Mouse (Mus musculus) embryonic facial prominence, embryonic 10.5 days (tissue): ENCODE data around the gene Wdfy2. TPM values are rescaled to one million over a fixed set of nuclear protein-coding genes. Genes with fewer than 3 reads are reported as not detected.
A peak's percentile ranks its signal among the peaks of the same experiment; 100 is the strongest.
"Not testable (repeated sequence)": the region's sequence is repeated elsewhere in the genome, so short reads cannot be mapped to it uniquely, and the experiment has no call there.

Source experiments
- DNase-seq: peaks from one replicate; pipeline ENCODE4 v3.0.0-alpha.2; 2017; ENCODE audit warnings: low spot score
- H3K27ac ChIP-seq: fragments of 300-500 bp; sonication (generic); replicated peaks from 2 replicates; pipeline ENCODE4 v1.5.1; 2016; ENCODE audit warnings: mild to moderate bottlenecking
- H3K27me3 ChIP-seq: fragments of 300-500 bp; sonication (generic); replicated peaks from 2 replicates; pipeline ENCODE4 v1.6.1; 2016; ENCODE audit warnings: low read depth, mild to moderate bottlenecking; ENCODE audit not compliant: poor library complexity, severe bottlenecking
- H3K36me3 ChIP-seq: fragments of 300-500 bp; sonication (generic); replicated peaks from 2 replicates; pipeline ENCODE4 v1.6.1; 2016; ENCODE audit warnings: mild to moderate bottlenecking, moderate library complexity
- H3K4me1 ChIP-seq: fragments of 300-500 bp; sonication (generic); 2 replicates; pipeline ENCODE4 v1.6.1; 2016
- H3K4me3 ChIP-seq: fragments of 300-500 bp; sonication (generic); 2 replicates; pipeline ENCODE4 v1.5.1; 2016; ENCODE audit warnings: mild to moderate bottlenecking, moderate library complexity
- H3K9me3 ChIP-seq: fragments of 300-500 bp; sonication (generic); 2 replicates; pipeline ENCODE4 v1.6.1; 2016; ENCODE audit warnings: mild to moderate bottlenecking
- WGBS: fragments of 180-500 bp; shearing (Covaris S2); methylation state at CpG from one replicate; pipeline ENCODE4 v1.1.7; 2016; 5-methylcytosine and 5-hydroxymethylcytosine counted together
- polyA plus RNA-seq: library from polyadenylated mRNA; unstranded; fragments of >200 nt; fragmentation: Nextera tagmentation; extraction: Ambion mirVana; gene quantifications from 2 replicates; pipeline ENCODE4 v1.2.1, GENCODE M21; 2016

Wdfy2 gene
- polyA plus RNA-seq, 1 experiment from 2014 or later, result 13.6 TPM

GRCm38 (mm10) chr14:62829291-62829690 lies 8.2 kb upstream of the Wdfy2 start:
- no peaks in the 10 kb centered on the region for H3K36me3 ChIP-seq
- 45% methylated on average over 6 of the region's 6 CpGs for WGBS
- no peak for DNase-seq
- no peak overlapping the region for H3K4me3 ChIP-seq
- H3K27ac ChIP-seq, result 0 out of 2 replicates have a peak overlapping the region, but pooled peaks have one; percentile 21
- no peaks in the 10 kb centered on the region for H3K27me3 ChIP-seq
- H3K4me1 ChIP-seq, result peaks cover 7% of the 10 kb centered on the region
- H3K9me3 ChIP-seq, result no peaks in the 10 kb centered on the region

GRCm38 (mm10) chr14:62831691-62832275 lies 5.7 kb upstream of the Wdfy2 start:
- no peaks in the 10 kb centered on the region for H3K9me3 ChIP-seq
- H3K27ac ChIP-seq, result no peak overlapping the region
- H3K27me3 ChIP-seq, result no peaks in the 10 kb centered on the region
- no peaks in the 10 kb centered on the region for H3K36me3 ChIP-seq
- DNase-seq, result no peak
- H3K4me1 ChIP-seq, result peaks cover 7% of the 10 kb centered on the region
- no peak overlapping the region for H3K4me3 ChIP-seq
- WGBS, result 91% methylated on average over 3 of the region's 3 CpGs

GRCm38 (mm10) chr14:62833036-62833435 lies 4.4 kb upstream of the Wdfy2 start:
- no peaks in the 10 kb centered on the region for H3K36me3 ChIP-seq
- H3K27me3 ChIP-seq, result no peaks in the 10 kb centered on the region
- no peaks in the 10 kb centered on the region for H3K9me3 ChIP-seq
- 73% methylated on average over 7 of the region's 7 CpGs for WGBS
- no peak overlapping the region for H3K27ac ChIP-seq
- DNase-seq, result no peak
- no peak overlapping the region for H3K4me3 ChIP-seq
- peaks cover 7% of the 10 kb centered on the region for H3K4me1 ChIP-seq

GRCm38 (mm10) chr14:62833541-62833940 lies 3.9 kb upstream of the Wdfy2 start:
- Histone ChIP-seq H3K4me1 (peaks cover 11% of the 10 kb centered on the region), H3K9me3 (no peaks in the 10 kb centered on the region), H3K36me3 (no peaks in the 10 kb centered on the region), H3K27me3 (no peaks in the 10 kb centered on the region), H3K27ac (no peak overlapping the region), H3K4me3 (no peak overlapping the region)
- 59% methylated on average over 3 of the region's 3 CpGs for WGBS
- no peak for DNase-seq

- H3K36me3 ChIP-seq, DNase-seq, H3K27ac ChIP-seq, H3K9me3 ChIP-seq, H3K27me3 ChIP-seq, H3K4me3 ChIP-seq: not testable (repeated sequence)
- peaks cover 18% of the 10 kb centered on the region for H3K4me1 ChIP-seq
- 82% methylated on average over 3 of the region's 3 CpGs for WGBS
These were observed 1.7 kb upstream of the Wdfy2 start for GRCm38 (mm10) chr14:62835737-62836136.

GRCm38 (mm10) chr14:62836926-62837640 lies 395 bp upstream of the Wdfy2 start:
- H3K36me3 ChIP-seq, result peaks cover 14% of the 10 kb centered on the region
- H3K9me3 ChIP-seq, result no peaks in the 10 kb centered on the region
- WGBS, result under 1% methylated on average over 37 of the region's 37 CpGs
- H3K4me1 ChIP-seq, result peaks cover 25% of the 10 kb centered on the region
- peak; percentile 98 for DNase-seq
- H3K27me3 ChIP-seq, result no peaks in the 10 kb centered on the region
- peak overlapping the region; percentile 85 for H3K4me3 ChIP-seq
- peak overlapping the region; percentile 87 for H3K27ac ChIP-seq

- H3K27me3 ChIP-seq, result no peaks in the 10 kb centered on the region
- WGBS, result 12% methylated on average over 9 of the region's 9 CpGs
- no peak for DNase-seq
- peaks cover 38% of the 10 kb centered on the region for H3K4me1 ChIP-seq
- H3K36me3 ChIP-seq, result peaks cover 14% of the 10 kb centered on the region
- peak overlapping the region; percentile 85 for H3K4me3 ChIP-seq
- no peaks in the 10 kb centered on the region for H3K9me3 ChIP-seq
- H3K27ac ChIP-seq, result peak overlapping the region; percentile 87
These were observed 858 bp downstream of the Wdfy2 start for GRCm38 (mm10) chr14:62838336-62838735.

- H3K4me1 ChIP-seq, result peaks cover 67% of the 10 kb centered on the region
- H3K9me3 ChIP-seq, result no peaks in the 10 kb centered on the region
- peak overlapping the region; percentile 57; the same call in 1 of the 2 replicates for H3K27ac ChIP-seq
- no peak overlapping the region for H3K4me3 ChIP-seq
- no peaks in the 10 kb centered on the region for H3K27me3 ChIP-seq
- DNase-seq, result no peak
- H3K36me3 ChIP-seq, result peaks cover 14% of the 10 kb centered on the region
These were observed 4.2 kb downstream of the Wdfy2 start for GRCm38 (mm10) chr14:62841726-62842125.

- no peak overlapping the region; the same call in 1 of the 2 replicates for H3K4me3 ChIP-seq
- H3K4me1 ChIP-seq, result peaks cover 67% of the 10 kb centered on the region
- peaks cover 14% of the 10 kb centered on the region for H3K36me3 ChIP-seq
- H3K27ac ChIP-seq, result peak overlapping the region; percentile 57
- no peaks in the 10 kb centered on the region for H3K9me3 ChIP-seq
- H3K27me3 ChIP-seq, result no peaks in the 10 kb centered on the region
- no peak for DNase-seq
These were observed 5.0 kb downstream of the Wdfy2 start for GRCm38 (mm10) chr14:62842495-62842894.

- H3K27ac ChIP-seq, result peak overlapping the region; percentile 57; the same call in 1 of the 2 replicates
- no peak overlapping the region for H3K4me3 ChIP-seq
- no peaks in the 10 kb centered on the region for H3K27me3 ChIP-seq
- H3K36me3 ChIP-seq, result peaks cover 14% of the 10 kb centered on the region
- H3K4me1 ChIP-seq, result peaks cover 67% of the 10 kb centered on the region
- WGBS, result 64% methylated on average over 2 of the region's 2 CpGs
- DNase-seq, result peak; percentile 14
- no peaks in the 10 kb centered on the region for H3K9me3 ChIP-seq
These were observed 5.5 kb downstream of the Wdfy2 start for GRCm38 (mm10) chr14:62842976-62843375.

- Histone ChIP-seq H3K27me3 (no peaks in the 10 kb centered on the region), H3K36me3 (peaks cover 19% of the 10 kb centered on the region), H3K4me3 (no peak overlapping the region), H3K27ac (no peak overlapping the region), H3K9me3 (peaks cover 10% of the 10 kb centered on the region), H3K4me1 (peaks cover 56% of the 10 kb centered on the region)
- WGBS, result 79% methylated on average over 8 of the region's 8 CpGs
- DNase-seq, result no peak
These were observed 6.7 kb downstream of the Wdfy2 start for GRCm38 (mm10) chr14:62844226-62844625.

GRCm38 (mm10) chr14:62845011-62845840 lies 7.7 kb downstream of the Wdfy2 start:
- H3K9me3 ChIP-seq, result peaks cover 10% of the 10 kb centered on the region
- WGBS, result 47% methylated on average over 8 of the region's 8 CpGs
- peak overlapping the region; percentile 59 for H3K27ac ChIP-seq
- no peak overlapping the region; the same call in 1 of the 2 replicates for H3K4me3 ChIP-seq
- no peaks in the 10 kb centered on the region for H3K27me3 ChIP-seq
- DNase-seq, result peak; percentile 19
- peaks cover 49% of the 10 kb centered on the region for H3K4me1 ChIP-seq
- H3K36me3 ChIP-seq, result peaks cover 16% of the 10 kb centered on the region
